Mouse (Mus musculus): ENCODE measurements at regions not wholly inside any gene's neighbourhood (a gene's known extent, or its start where the extent isn't known, plus 50 kb on each side); places are given as distances from the start of the nearest gene placed in this dataset.

- TF ChIP-seq CTCF (IDR thresholded peaks at IDR 0.05; ENCODE audit: borderline replicate concordance, insufficient read depth, low read depth, low read length) (no peak), POLR2A (IDR thresholded peaks at IDR 0.05; ENCODE audit: borderline replicate concordance, insufficient read depth, low read length) (no peak)
Measured at GRCm38 (mm10) chr10:70774571-70774970, 118.8 kb upstream of the Phyhipl start.

GRCm38 (mm10) chr10:70774159-70774558, 118.4 kb upstream of the Phyhipl start:
- Histone ChIP-seq H3K4me1 (ENCODE audit: control insufficient read depth, insufficient read depth, low read length) (no peaks in the 10 kb centered on the region), H3K4me3 (replicated peaks; ENCODE audit: insufficient read depth, low read depth, low read length) (no peak overlapping the region), H3K27ac (ENCODE audit: insufficient read depth, low read length) (no peak overlapping the region), H3K27me3 (ENCODE audit: control insufficient read depth, insufficient read depth, low read length) (no peaks in the 10 kb centered on the region)
- 38% methylated on average over 4 of the region's 4 CpGs for WGBS
- TF ChIP-seq POLR2A (IDR thresholded peaks at IDR 0.05; ENCODE audit: borderline replicate concordance, insufficient read depth, low read length) (no peak), CTCF (IDR thresholded peaks at IDR 0.05; ENCODE audit: borderline replicate concordance, insufficient read depth, low read depth, low read length) (no peak)
- DNase-seq = no peak

More at GRCm38 (mm10) chr10:70774571-70774970, 118.8 kb upstream of the Phyhipl start:
- no peak overlapping the region for H3K4me3 ChIP-seq (replicated peaks; ENCODE audit: insufficient read depth, low read depth, low read length)
- WGBS = 67% methylated on average over 2 of the region's 2 CpGs
- H3K27me3 ChIP-seq (ENCODE audit: control insufficient read depth, insufficient read depth, low read length) = no peaks in the 10 kb centered on the region
- no peak for DNase-seq
- H3K27ac ChIP-seq (ENCODE audit: insufficient read depth, low read length) = no peak overlapping the region
- H3K4me1 ChIP-seq (ENCODE audit: control insufficient read depth, insufficient read depth, low read length) = no peaks in the 10 kb centered on the region

GRCm38 (mm10) chr10:70767461-70767860, 111.7 kb upstream of the Phyhipl start:
- Histone ChIP-seq H3K4me3 (replicated peaks; ENCODE audit: insufficient read depth, low read depth, low read length) (no peak overlapping the region), H3K4me1 (ENCODE audit: control insufficient read depth, insufficient read depth, low read length) (no peaks in the 10 kb centered on the region), H3K27ac (ENCODE audit: insufficient read depth, low read length) (no peak overlapping the region; the same call in 1 of the 2 replicates), H3K27me3 (ENCODE audit: control insufficient read depth, insufficient read depth, low read length) (no peaks in the 10 kb centered on the region; the same call in 1 of the 2 replicates)
- TF ChIP-seq CTCF (IDR thresholded peaks at IDR 0.05; ENCODE audit: borderline replicate concordance, insufficient read depth, low read depth, low read length) (no peak), POLR2A (IDR thresholded peaks at IDR 0.05; ENCODE audit: borderline replicate concordance, insufficient read depth, low read length) (no peak)
- no peak for DNase-seq
- WGBS = 44% methylated on average over 7 of the region's 7 CpGs

- TF ChIP-seq POLR2A (IDR thresholded peaks at IDR 0.05; ENCODE audit: borderline replicate concordance, insufficient read depth, low read length) = no peak
- no peak for TF ChIP-seq CTCF (IDR thresholded peaks at IDR 0.05; ENCODE audit: borderline replicate concordance, insufficient read depth, low read depth, low read length)
- Histone ChIP-seq H3K4me3 (replicated peaks; ENCODE audit: insufficient read depth, low read depth, low read length) (no peak overlapping the region), H3K27ac (ENCODE audit: insufficient read depth, low read length) (no peak overlapping the region), H3K27me3 (ENCODE audit: control insufficient read depth, insufficient read depth, low read length) (no peaks in the 10 kb centered on the region; the same call in 1 of the 2 replicates), H3K4me1 (ENCODE audit: control insufficient read depth, insufficient read depth, low read length) (no peaks in the 10 kb centered on the region)
- no peak for DNase-seq
- 52% methylated on average over 1 of the region's 1 CpGs for WGBS
Measured at GRCm38 (mm10) chr10:70766869-70767268, 111.1 kb upstream of the Phyhipl start.

- peak in 1 of 2 experiments; percentile 18 for DNase-seq
- no peaks in the 10 kb centered on the region; the same call in 1 of the 2 replicates for H3K27me3 ChIP-seq (ENCODE audit: control insufficient read depth, insufficient read depth, low read length)
- no peak overlapping the region for H3K27ac ChIP-seq (ENCODE audit: insufficient read depth, low read length)
- H3K4me3 ChIP-seq (replicated peaks; ENCODE audit: insufficient read depth, low read depth, low read length) = no peak overlapping the region
- TF ChIP-seq POLR2A (IDR thresholded peaks at IDR 0.05; ENCODE audit: borderline replicate concordance, insufficient read depth, low read length) = no peak
- no peak for TF ChIP-seq CTCF (IDR thresholded peaks at IDR 0.05; ENCODE audit: borderline replicate concordance, insufficient read depth, low read depth, low read length)
- 62% methylated on average over 8 of the region's 8 CpGs for WGBS
- H3K4me1 ChIP-seq (ENCODE audit: control insufficient read depth, insufficient read depth, low read length) = no peaks in the 10 kb centered on the region
Measured at GRCm38 (mm10) chr10:70766450-70766849, 110.7 kb upstream of the Phyhipl start.

GRCm38 (mm10) chr10:70763206-70763605, 107.4 kb upstream of the Phyhipl start:
- 91% methylated on average over 7 of the region's 7 CpGs for WGBS
- no peak for DNase-seq
- no peak for TF ChIP-seq CTCF (IDR thresholded peaks at IDR 0.05; ENCODE audit: borderline replicate concordance, insufficient read depth, low read depth, low read length)
- Histone ChIP-seq H3K4me1 (ENCODE audit: control insufficient read depth, insufficient read depth, low read length) (no peaks in the 10 kb centered on the region), H3K27ac (ENCODE audit: insufficient read depth, low read length) (no peak overlapping the region), H3K4me3 (replicated peaks; ENCODE audit: insufficient read depth, low read depth, low read length) (no peak overlapping the region), H3K27me3 (ENCODE audit: control insufficient read depth, insufficient read depth, low read length) (no peaks in the 10 kb centered on the region; the same call in 1 of the 2 replicates)

- H3K4me3 ChIP-seq (replicated peaks; ENCODE audit: insufficient read depth, low read depth, low read length) = no peak overlapping the region
- WGBS = 83% methylated on average over 7 of the region's 7 CpGs
- H3K4me1 ChIP-seq (ENCODE audit: control insufficient read depth, insufficient read depth, low read length) = no peaks in the 10 kb centered on the region
- H3K27ac ChIP-seq (ENCODE audit: insufficient read depth, low read length) = no peak overlapping the region
- no peak for DNase-seq
- no peaks in the 10 kb centered on the region for H3K27me3 ChIP-seq (ENCODE audit: control insufficient read depth, insufficient read depth, low read length)
- TF ChIP-seq CTCF (IDR thresholded peaks at IDR 0.05; ENCODE audit: borderline replicate concordance, insufficient read depth, low read depth, low read length) = no peak
- no peak for TF ChIP-seq POLR2A (IDR thresholded peaks at IDR 0.05; ENCODE audit: borderline replicate concordance, insufficient read depth, low read length)
Measured at GRCm38 (mm10) chr10:70759686-70760085, 103.9 kb upstream of the Phyhipl start.

GRCm38 (mm10) chr10:70751771-70752170, 96.0 kb upstream of the Phyhipl start:
- 63% methylated on average over 8 of the region's 8 CpGs for WGBS
- H3K27me3 ChIP-seq (ENCODE audit: control insufficient read depth, insufficient read depth, low read length) = no peaks in the 10 kb centered on the region
- H3K4me1 ChIP-seq (ENCODE audit: control insufficient read depth, insufficient read depth, low read length) = no peaks in the 10 kb centered on the region
- no peak overlapping the region for H3K27ac ChIP-seq (ENCODE audit: insufficient read depth, low read length)
- DNase-seq = no peak
- no peak for TF ChIP-seq POLR2A (IDR thresholded peaks at IDR 0.05; ENCODE audit: borderline replicate concordance, insufficient read depth, low read length)
- no peak for TF ChIP-seq CTCF (IDR thresholded peaks at IDR 0.05; ENCODE audit: borderline replicate concordance, insufficient read depth, low read depth, low read length)
- no peak overlapping the region for H3K4me3 ChIP-seq (replicated peaks; ENCODE audit: insufficient read depth, low read depth, low read length)

Measured in cerebellum, adult 2 months (tissue).